Mouse (Mus musculus): ENCODE measurements at regions not wholly inside any gene's neighbourhood (a gene's known extent, or its start where the extent isn't known, plus 50 kb on each side); places are given as distances from the start of the nearest gene placed in this dataset.

GRCm38 (mm10) chr1:56453756-56454155 is 183.5 kb downstream of the Hsfy2 start:
- no peak for DNase-seq (ENCODE audit: low spot score in 2 of 2)

- DNase-seq (ENCODE audit: low spot score in 2 of 2) = no peak
Observed at GRCm38 (mm10) chr1:56442835-56443234, 194.4 kb downstream of the Hsfy2 start.

GRCm38 (mm10) chr1:56406786-56407185 is 230.4 kb downstream of the Hsfy2 start:
- no peak for DNase-seq (ENCODE audit: low spot score in 2 of 2)

- DNase-seq (ENCODE audit: low spot score in 2 of 2) = no peak
Observed at GRCm38 (mm10) chr1:56403351-56403750, 233.9 kb downstream of the Hsfy2 start.

- DNase-seq (ENCODE audit: low spot score in 2 of 2) = no peak
Observed at GRCm38 (mm10) chr1:56395832-56396231, 241.4 kb downstream of the Hsfy2 start.

- no peak for DNase-seq (ENCODE audit: low spot score in 2 of 2)
Observed at GRCm38 (mm10) chr1:56387086-56387485, 250.1 kb downstream of the Hsfy2 start.

GRCm38 (mm10) chr1:56366319-56366718 is 270.9 kb downstream of the Hsfy2 start:
- no peak for DNase-seq (ENCODE audit: low spot score in 2 of 2)

- DNase-seq (ENCODE audit: low spot score in 2 of 2) = no peak
Observed at GRCm38 (mm10) chr1:56360857-56361256, 276.4 kb downstream of the Hsfy2 start.

- no peak for DNase-seq (ENCODE audit: low spot score in 2 of 2)
Observed at GRCm38 (mm10) chr1:56346638-56347037, 290.6 kb downstream of the Hsfy2 start.

- no peak for DNase-seq (ENCODE audit: low spot score in 2 of 2)
Observed at GRCm38 (mm10) chr1:56344952-56345351, 292.3 kb downstream of the Hsfy2 start.

- no peak for DNase-seq (ENCODE audit: low spot score in 2 of 2)
Observed at GRCm38 (mm10) chr1:56327381-56327780, 309.9 kb downstream of the Hsfy2 start.

GRCm38 (mm10) chr1:56308586-56308985 is 328.6 kb downstream of the Hsfy2 start:
- DNase-seq (ENCODE audit: low spot score in 2 of 2) = no peak

GRCm38 (mm10) chr1:56294391-56294790 is 342.8 kb downstream of the Hsfy2 start:
- DNase-seq (ENCODE audit: low spot score in 2 of 2) = no peak

- DNase-seq (ENCODE audit: low spot score in 2 of 2) = no peak
Observed at GRCm38 (mm10) chr1:56289748-56290147, 347.5 kb downstream of the Hsfy2 start.

GRCm38 (mm10) chr1:56286386-56287045 is 350.7 kb downstream of the Hsfy2 start:
- no peak for DNase-seq (ENCODE audit: low spot score in 2 of 2)

GRCm38 (mm10) chr1:56261708-56262107 is 375.5 kb downstream of the Hsfy2 start:
- no peak for DNase-seq (ENCODE audit: low spot score in 2 of 2)

GRCm38 (mm10) chr1:56260759-56261158 is 376.5 kb downstream of the Hsfy2 start:
- no peak for DNase-seq (ENCODE audit: low spot score in 2 of 2)

- DNase-seq (ENCODE audit: low spot score in 2 of 2) = no peak
Observed at GRCm38 (mm10) chr1:56256839-56257490, 380.3 kb downstream of the Hsfy2 start.

- DNase-seq (ENCODE audit: low spot score in 2 of 2) = no peak
Observed at GRCm38 (mm10) chr1:56239686-56240085, 397.5 kb downstream of the Hsfy2 start.

- no peak for DNase-seq (ENCODE audit: low spot score in 2 of 2)
Observed at GRCm38 (mm10) chr1:56226314-56227008, 410.8 kb downstream of the Hsfy2 start.

- no peak for DNase-seq (ENCODE audit: low spot score in 2 of 2)
Observed at GRCm38 (mm10) chr1:56219700-56220099, 417.5 kb downstream of the Hsfy2 start.

- DNase-seq (ENCODE audit: low spot score in 2 of 2) = no peak
Observed at GRCm38 (mm10) chr1:56210712-56211371, 426.4 kb downstream of the Hsfy2 start.

Measured in spleen, postnatal 36 days (tissue).